Mouse (Mus musculus) ES-E14 (cell line): Measurements from ENCODE around the gene Xylt1.

Experiments used
- HCFC1 ChIP-seq: IDR thresholded peaks from 2 replicates; pipeline ENCODE4 v1.6.1; 2012; ENCODE audit warnings: low read length, inconsistent platforms, borderline replicate concordance; ENCODE audit not compliant: insufficient read depth
- MAFK ChIP-seq: IDR thresholded peaks from 2 replicates; pipeline ENCODE4 v1.6.1; 2014; ENCODE audit warnings: mild to moderate bottlenecking, low read depth, low read length, inconsistent platforms; ENCODE audit not compliant: insufficient read depth
- ZC3H11A ChIP-seq: IDR thresholded peaks from 2 replicates; pipeline ENCODE4 v1.6.1; 2012; ENCODE audit warnings: low read depth, mild to moderate bottlenecking, inconsistent platforms, low read length, borderline replicate concordance
- ZNF384 ChIP-seq: IDR thresholded peaks from 2 replicates; pipeline ENCODE4 v1.6.1; 2012; ENCODE audit warnings: low read depth, low read length, inconsistent platforms

- TF ChIP-seq HCFC1 (no peak), ZNF384 (no peak), MAFK (no peak), ZC3H11A (no peak)
These were observed 234.1 kb downstream of the Xylt1 start for GRCm38 (mm10) chr7:117614851-117615250.
